Mouse (Mus musculus): ENCODE measurements around the gene BC051142. TPM values are rescaled to one million over a fixed set of nuclear protein-coding genes. Genes with fewer than 3 reads are reported as not detected.

BC051142 gene
- total RNA-seq, 1 experiment, result not detected

GRCm38 (mm10) chr17:34399394-34399715 lies 735 bp downstream of the BC051142 start:
- in situ Hi-C loops (cut with MboI; ENCODE audit: low sequenced_read_pairs in 2 of 2, unreplicated experiment in 2 of 2), result no loop called here
- no peaks in the 10 kb centered on the region; a peak in 1 of 4 replicates for H3K4me1 ChIP-seq (ENCODE audit: control insufficient read depth in 2 of 2, insufficient read depth in 2 of 2, low read length in 2 of 2, poor library complexity in 1 of 2)
- no peaks in the 10 kb centered on the region for H3K36me3 ChIP-seq (ENCODE audit: control insufficient read depth, insufficient read depth, low read length, poor library complexity, severe bottlenecking)
- no peak overlapping the region for H3K27ac ChIP-seq (ENCODE audit: insufficient read depth, low read depth, low read length, poor library complexity, severe bottlenecking)
- H3K4me3 ChIP-seq (ENCODE audit: insufficient read depth in 1 of 2, low read depth in 1 of 2, low read length in 2 of 2, poor library complexity in 1 of 2, severe bottlenecking in 1 of 2), result no peak overlapping the region; a peak in 1 of 4 replicates
- TF ChIP-seq ZC3H11A (IDR thresholded peaks at IDR 0.05; ENCODE audit: borderline replicate concordance, low read depth, low read length) (no peak), CHD2 (IDR thresholded peaks at IDR 0.05; ENCODE audit: low read depth, low read length) (no peak), ZNF384 (IDR thresholded peaks at IDR 0.05; ENCODE audit: low read depth, low read length) (no peak), MAFK (IDR thresholded peaks at IDR 0.05; ENCODE audit: insufficient read depth, low read depth, low read length) (no peak), HCFC1 (IDR thresholded peaks at IDR 0.05; ENCODE audit: borderline replicate concordance, insufficient read depth, low read length) (no peak)
- H3K9ac ChIP-seq (ENCODE audit: insufficient read depth, low read depth, low read length, poor library complexity, severe bottlenecking), result no peak overlapping the region
- DNase-seq (ENCODE audit: low read depth, low spot score), result no peak
- H3K9me3 ChIP-seq (ENCODE audit: control insufficient read depth, insufficient read depth, low read depth, low read length), result no peaks in the 10 kb centered on the region

GRCm38 (mm10) chr17:34411117-34411516 lies 12.5 kb downstream of the BC051142 start:
- no peak overlapping the region for H3K4me3 ChIP-seq (ENCODE audit: insufficient read depth in 1 of 2, low read depth in 1 of 2, low read length in 2 of 2, poor library complexity in 1 of 2, severe bottlenecking in 1 of 2)
- H3K4me1 ChIP-seq (ENCODE audit: control insufficient read depth in 2 of 2, insufficient read depth in 2 of 2, low read length in 2 of 2, poor library complexity in 1 of 2), result no peaks in the 10 kb centered on the region
- in situ Hi-C loops (cut with MboI; ENCODE audit: low sequenced_read_pairs in 2 of 2, unreplicated experiment in 2 of 2), result no loop called here
- no peak overlapping the region for H3K9ac ChIP-seq (ENCODE audit: insufficient read depth, low read depth, low read length, poor library complexity, severe bottlenecking)
- TF ChIP-seq CHD2 (IDR thresholded peaks at IDR 0.05; ENCODE audit: low read depth, low read length) (no peak), MAFK (IDR thresholded peaks at IDR 0.05; ENCODE audit: insufficient read depth, low read depth, low read length) (no peak), ZC3H11A (IDR thresholded peaks at IDR 0.05; ENCODE audit: borderline replicate concordance, low read depth, low read length) (peak; percentile 71; the same call in 1 of the 2 replicates), ZNF384 (IDR thresholded peaks at IDR 0.05; ENCODE audit: low read depth, low read length) (no peak), HCFC1 (IDR thresholded peaks at IDR 0.05; ENCODE audit: borderline replicate concordance, insufficient read depth, low read length) (no peak)
- no peaks in the 10 kb centered on the region for H3K9me3 ChIP-seq (ENCODE audit: control insufficient read depth, insufficient read depth, low read depth, low read length)
- peak; percentile 51 for DNase-seq (ENCODE audit: low read depth, low spot score)
- no peaks in the 10 kb centered on the region for H3K36me3 ChIP-seq (ENCODE audit: control insufficient read depth, insufficient read depth, low read length, poor library complexity, severe bottlenecking)
- H3K27ac ChIP-seq (ENCODE audit: insufficient read depth, low read depth, low read length, poor library complexity, severe bottlenecking), result no peak overlapping the region

GRCm38 (mm10) chr17:34420014-34420413 lies 21.4 kb downstream of the BC051142 start:
- in situ Hi-C loops (cut with MboI; ENCODE audit: low sequenced_read_pairs in 2 of 2, unreplicated experiment in 2 of 2), result no loop called here
- no peak overlapping the region for H3K9ac ChIP-seq (ENCODE audit: insufficient read depth, low read depth, low read length, poor library complexity, severe bottlenecking)
- H3K9me3 ChIP-seq (ENCODE audit: control insufficient read depth, insufficient read depth, low read depth, low read length), result no peaks in the 10 kb centered on the region
- TF ChIP-seq ZNF384 (IDR thresholded peaks at IDR 0.05; ENCODE audit: low read depth, low read length), result no peak
- TF ChIP-seq HCFC1 (IDR thresholded peaks at IDR 0.05; ENCODE audit: borderline replicate concordance, insufficient read depth, low read length), result no peak
- no peak for TF ChIP-seq MAFK (IDR thresholded peaks at IDR 0.05; ENCODE audit: insufficient read depth, low read depth, low read length)
- TF ChIP-seq CHD2 (IDR thresholded peaks at IDR 0.05; ENCODE audit: low read depth, low read length), result no peak
- TF ChIP-seq ZC3H11A (IDR thresholded peaks at IDR 0.05; ENCODE audit: borderline replicate concordance, low read depth, low read length), result no peak
- H3K4me3 ChIP-seq (ENCODE audit: insufficient read depth in 1 of 2, low read depth in 1 of 2, low read length in 2 of 2, poor library complexity in 1 of 2, severe bottlenecking in 1 of 2), result no peak overlapping the region
- H3K36me3 ChIP-seq (ENCODE audit: control insufficient read depth, insufficient read depth, low read length, poor library complexity, severe bottlenecking), result no peaks in the 10 kb centered on the region
- no peak overlapping the region for H3K27ac ChIP-seq (ENCODE audit: insufficient read depth, low read depth, low read length, poor library complexity, severe bottlenecking)
- H3K4me1 ChIP-seq (ENCODE audit: control insufficient read depth in 2 of 2, insufficient read depth in 2 of 2, low read length in 2 of 2, poor library complexity in 1 of 2), result no peaks in the 10 kb centered on the region
- no peak for DNase-seq (ENCODE audit: low read depth, low spot score)

- H3K27ac ChIP-seq (ENCODE audit: insufficient read depth, low read depth, low read length, poor library complexity, severe bottlenecking), result no peak overlapping the region
- no peaks in the 10 kb centered on the region for H3K4me1 ChIP-seq (ENCODE audit: control insufficient read depth in 2 of 2, insufficient read depth in 2 of 2, low read length in 2 of 2, poor library complexity in 1 of 2)
- H3K4me3 ChIP-seq (ENCODE audit: insufficient read depth in 1 of 2, low read depth in 1 of 2, low read length in 2 of 2, poor library complexity in 1 of 2, severe bottlenecking in 1 of 2), result no peak overlapping the region
- DNase-seq (ENCODE audit: low read depth, low spot score), result no peak
- TF ChIP-seq CHD2 (IDR thresholded peaks at IDR 0.05; ENCODE audit: low read depth, low read length) (no peak), ZNF384 (IDR thresholded peaks at IDR 0.05; ENCODE audit: low read depth, low read length) (no peak), HCFC1 (IDR thresholded peaks at IDR 0.05; ENCODE audit: borderline replicate concordance, insufficient read depth, low read length) (no peak), ZC3H11A (IDR thresholded peaks at IDR 0.05; ENCODE audit: borderline replicate concordance, low read depth, low read length) (no peak), MAFK (IDR thresholded peaks at IDR 0.05; ENCODE audit: insufficient read depth, low read depth, low read length) (no peak)
- no peaks in the 10 kb centered on the region for H3K9me3 ChIP-seq (ENCODE audit: control insufficient read depth, insufficient read depth, low read depth, low read length)
- in situ Hi-C loops (cut with MboI; ENCODE audit: low sequenced_read_pairs in 2 of 2, unreplicated experiment in 2 of 2), result no loop called here
- H3K9ac ChIP-seq (ENCODE audit: insufficient read depth, low read depth, low read length, poor library complexity, severe bottlenecking), result no peak overlapping the region
- H3K36me3 ChIP-seq (ENCODE audit: control insufficient read depth, insufficient read depth, low read length, poor library complexity, severe bottlenecking), result no peaks in the 10 kb centered on the region
Measured at GRCm38 (mm10) chr17:34427597-34427996, 29.0 kb downstream of the BC051142 start.

- no peak for DNase-seq (ENCODE audit: low read depth, low spot score)
- Histone ChIP-seq H3K4me1 (ENCODE audit: control insufficient read depth in 2 of 2, insufficient read depth in 2 of 2, low read length in 2 of 2, poor library complexity in 1 of 2) (peaks cover 0 to 3% of the 10 kb centered on the region in 2 experiments; a peak in 1 of 4 replicates), H3K9me3 (ENCODE audit: control insufficient read depth, insufficient read depth, low read depth, low read length) (no peaks in the 10 kb centered on the region), H3K27ac (ENCODE audit: insufficient read depth, low read depth, low read length, poor library complexity, severe bottlenecking) (no peak overlapping the region), H3K4me3 (ENCODE audit: insufficient read depth in 1 of 2, low read depth in 1 of 2, low read length in 2 of 2, poor library complexity in 1 of 2, severe bottlenecking in 1 of 2) (no peak overlapping the region), H3K9ac (ENCODE audit: insufficient read depth, low read depth, low read length, poor library complexity, severe bottlenecking) (no peak overlapping the region), H3K36me3 (ENCODE audit: control insufficient read depth, insufficient read depth, low read length, poor library complexity, severe bottlenecking) (no peaks in the 10 kb centered on the region)
- no peak for TF ChIP-seq CHD2 (IDR thresholded peaks at IDR 0.05; ENCODE audit: low read depth, low read length)
- no peak for TF ChIP-seq MAFK (IDR thresholded peaks at IDR 0.05; ENCODE audit: insufficient read depth, low read depth, low read length)
- no peak for TF ChIP-seq HCFC1 (IDR thresholded peaks at IDR 0.05; ENCODE audit: borderline replicate concordance, insufficient read depth, low read length)
- TF ChIP-seq ZNF384 (IDR thresholded peaks at IDR 0.05; ENCODE audit: low read depth, low read length), result no peak
- no peak for TF ChIP-seq ZC3H11A (IDR thresholded peaks at IDR 0.05; ENCODE audit: borderline replicate concordance, low read depth, low read length)
- in situ Hi-C loops (cut with MboI; ENCODE audit: low sequenced_read_pairs in 2 of 2, unreplicated experiment in 2 of 2), result no loop called here
Measured at GRCm38 (mm10) chr17:34437120-34437519, 38.5 kb downstream of the BC051142 start.
